Mouse (Mus musculus) stomach, adult 2 months (tissue): Measurements from ENCODE around the gene Numb. TPM values are rescaled to one million over a fixed set of nuclear protein-coding genes. Genes with fewer than 3 reads are reported as not detected.

Experiments
- polyA plus RNA-seq: library from polyadenylated mRNA; depleted of rRNA; stranded (reverse); fragments of >200 nt; gene quantifications from 2 replicates; pipeline ENCODE4 v1.2.3, GENCODE M21; 2012; rRNA removed

Gene Numb
- polyA plus RNA-seq = 32.1 and 32.7 TPM in 2 replicates

DNA sequence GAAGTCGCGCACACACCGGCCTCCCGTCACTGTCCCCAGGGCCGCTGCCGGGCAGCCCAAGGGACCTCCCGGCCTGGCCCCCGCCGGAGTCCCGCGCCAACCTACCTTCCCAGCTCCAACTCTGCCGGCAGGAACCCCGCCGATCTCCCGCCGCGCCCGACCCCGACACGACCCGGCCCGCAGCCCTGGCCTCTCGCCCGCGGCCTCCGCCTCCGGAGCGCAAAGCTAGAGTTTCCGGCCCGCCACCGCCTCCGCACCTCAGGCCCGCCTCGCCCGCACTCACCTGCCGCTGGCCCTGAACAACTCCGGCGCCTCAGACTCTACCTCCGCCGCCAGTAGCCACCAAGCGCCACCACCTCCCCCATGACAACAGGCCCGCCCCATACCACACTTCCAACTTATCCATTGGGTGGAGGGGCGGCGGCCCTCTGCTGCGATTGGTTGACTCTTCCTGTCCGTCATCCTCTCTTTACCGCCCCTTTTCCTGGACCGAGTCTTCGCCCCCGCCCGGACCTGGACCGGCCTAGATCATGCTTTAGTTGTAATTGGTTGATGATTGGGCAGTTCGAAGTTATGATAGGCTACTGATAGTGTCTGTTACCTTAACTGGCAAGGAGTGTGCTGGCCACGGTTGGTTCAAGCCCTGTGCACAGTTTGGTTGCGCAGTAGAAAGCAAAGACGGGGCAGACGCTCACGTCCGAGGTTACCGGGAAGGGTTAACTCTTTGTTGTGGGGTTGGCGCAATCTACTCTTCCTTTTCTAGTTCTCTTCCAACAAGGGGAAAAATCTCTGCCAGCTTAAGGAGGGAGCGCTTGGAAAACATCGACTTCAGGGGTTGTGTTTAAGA lies at the start of gene Numb:
Numb (minus strand) TSS at position 400 of the 847 bp plus-strand sequence.

DNA sequence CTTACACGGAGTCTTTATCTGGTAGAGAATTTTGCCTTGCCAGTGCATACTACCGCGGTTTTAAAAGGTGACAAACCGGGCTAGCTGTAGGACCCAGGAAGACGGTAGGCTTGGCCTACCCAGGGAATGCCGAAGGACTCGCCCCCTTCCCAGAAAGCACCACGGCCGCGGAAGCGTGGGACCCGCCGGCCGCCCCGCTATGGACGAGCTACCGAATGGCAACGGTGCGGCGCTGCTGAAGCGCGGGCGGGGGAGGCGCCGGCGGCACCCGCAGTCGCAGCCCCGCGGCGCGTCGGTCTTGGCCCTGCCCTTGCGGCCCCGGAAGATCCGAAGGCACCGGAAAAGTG lies 28.7 kb upstream of the Numb start, which contains the start of gene Riox1:
Riox1 (plus strand) TSS at position 116 of the 347 bp plus-strand sequence.

GRCm38 (mm10) chr12:83763311-83764043 lies 158.3 kb downstream of the Numb start, which contains the start of gene Papln:
TSS of gene Papln (plus strand) at chr12:83763634.

Other genes starting within 250 kb of the Numb start
- 6.5 and 8.0 TPM in 2 replicates for gene Psen1, start 233.8 kb downstream of the Numb start, polyA plus RNA-seq
- gene Papln, start 158.3 kb downstream of the Numb start, polyA plus RNA-seq = 1.3 and 1.7 TPM in 2 replicates
- 6.8 and 14.5 TPM in 2 replicates for gene Riox1, start 28.7 kb upstream of the Numb start, polyA plus RNA-seq
- not detected in 2 replicates for gene Heatr4, start 62.9 kb upstream of the Numb start, polyA plus RNA-seq
- gene Acot2, start 65.9 kb upstream of the Numb start, polyA plus RNA-seq = 5.4 and 9.0 TPM in 2 replicates
- 20.7 and 42.3 TPM in 2 replicates for gene Acot1, start 87.6 kb upstream of the Numb start, polyA plus RNA-seq
- gene Acot4, start 116.4 kb upstream of the Numb start, polyA plus RNA-seq = 0.97 and 1.2 TPM in 2 replicates
- not detected in 2 replicates for gene Gm49366, start 117.0 kb upstream of the Numb start, polyA plus RNA-seq
- 0.04 TPM in 1 of 2 replicates, not detected in the other for gene Acot3, start 130.2 kb upstream of the Numb start, polyA plus RNA-seq
- gene Acot5, start 147.4 kb upstream of the Numb start, polyA plus RNA-seq = not detected in 2 replicates
- gene Acot6, start 178.7 kb upstream of the Numb start, polyA plus RNA-seq = 0.66 and 0.81 TPM in 2 replicates
- gene Dnal1, start 192.4 kb upstream of the Numb start, polyA plus RNA-seq = 0.29 and 0.90 TPM in 2 replicates
- 0.19 TPM in 1 of 2 replicates, not detected in the other for gene Pnma1, start 226.6 kb upstream of the Numb start, polyA plus RNA-seq